In the genomic region with DNA sequence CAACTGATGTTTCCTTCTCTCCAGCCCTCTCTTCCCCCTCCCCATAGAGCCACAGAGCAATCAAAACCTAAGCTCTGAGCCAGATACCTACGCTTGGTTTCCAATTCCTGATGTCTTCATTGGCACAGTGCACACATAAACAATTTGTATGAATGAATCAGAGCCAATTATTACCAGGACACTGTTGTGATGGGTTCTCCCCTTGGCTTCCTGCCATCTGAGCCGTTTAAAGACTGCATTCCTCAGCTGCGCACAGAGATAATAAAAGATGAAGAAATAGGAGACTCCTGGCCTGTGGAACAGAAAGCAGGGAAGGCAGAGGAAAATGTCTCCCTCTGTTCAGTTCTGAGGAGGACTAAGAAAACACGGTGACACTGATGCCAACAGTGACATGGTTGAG, we compare ENCODE assay signal across 15 mouse cellular contexts. TPM values are rescaled to one million over a fixed set of nuclear protein-coding genes. Genes with fewer than 3 reads are reported as not detected.
DNase-seq lines count a peak whose midpoint lies in the region; ATAC-seq and TF ChIP-seq lines count a peak whose summit lies in the region.
"Had no signal": no experiment of that assay in that cellular context is flagged by ENCODE, and none has a peak within 500 bp of the region (broad histone marks: within the 10 kb centered on the region; RNA-seq: fewer than 3 reads in every experiment).

No protein-coding gene starts in this region.

- no peaks in the 10 kb centered on the region for H3K9me3 ChIP-seq in heart, embryonic 11.5 days (replicated peaks; ENCODE audit: control insufficient read depth, low read length)
- H3K9me3 ChIP-seq in neural tube, embryonic 14.5 days (ENCODE audit: control insufficient read depth, low read length) = no peaks in the 10 kb centered on the region
- H3K9me3 ChIP-seq in forebrain, postnatal 0 days (ENCODE audit: low read length) = no peaks in the 10 kb centered on the region
- H3K9me3 ChIP-seq in lung, postnatal 0 days (ENCODE audit: low read length) = no peaks in the 10 kb centered on the region
- H3K9me3 ChIP-seq: embryonic facial prominence, embryonic 13.5 days; midbrain, embryonic 12.5 days had no signal

- H3K27me3 ChIP-seq in heart, embryonic 11.5 days (ENCODE audit: control insufficient read depth, insufficient read depth, low read length) = no peaks in the 10 kb centered on the region
- H3K27me3 ChIP-seq in neural tube, embryonic 14.5 days (ENCODE audit: control insufficient read depth, insufficient read depth, low read length) = no peaks in the 10 kb centered on the region
- H3K27me3 ChIP-seq in forebrain, postnatal 0 days (ENCODE audit: insufficient read depth, low read length) = no peaks in the 10 kb centered on the region
- H3K27me3 ChIP-seq in lung, postnatal 0 days (replicated peaks; ENCODE audit: insufficient read depth, low read length) = no peaks in the 10 kb centered on the region
- H3K27me3 ChIP-seq in thymus, adult 2 months (ENCODE audit: control insufficient read depth, insufficient read depth, low read length) = no peaks in the 10 kb centered on the region
- H3K27me3 ChIP-seq: embryonic facial prominence, embryonic 13.5 days; midbrain, embryonic 12.5 days had no signal

- TF ChIP-seq POLR2A in thymus, adult 2 months (IDR thresholded peaks at IDR 0.05; ENCODE audit: control insufficient read depth, extremely low read depth, insufficient read depth, low read length, poor library complexity) = no peak

- H3K9ac ChIP-seq in heart, embryonic 11.5 days (ENCODE audit: low read depth, low read length) = no peak overlapping the region
- no peak overlapping the region for H3K9ac ChIP-seq in neural tube, embryonic 14.5 days (replicated peaks; ENCODE audit: low read depth, low read length)
- no peak overlapping the region for H3K9ac ChIP-seq in forebrain, postnatal 0 days
- no peak overlapping the region for H3K9ac ChIP-seq in lung, postnatal 0 days (replicated peaks; ENCODE audit: low read depth)
- H3K9ac ChIP-seq: embryonic facial prominence, embryonic 13.5 days; midbrain, embryonic 12.5 days had no signal

- no peak for TF ChIP-seq CTCF in forebrain, postnatal 0 days (IDR thresholded peaks at IDR 0.05; ENCODE audit: low read depth)
- no peak for TF ChIP-seq CTCF in lung, postnatal 0 days (IDR thresholded peaks at IDR 0.05)
- no peak for TF ChIP-seq CTCF in thymus, adult 2 months (IDR thresholded peaks at IDR 0.05; ENCODE audit: borderline replicate concordance, control insufficient read depth, extremely low read depth, insufficient read depth, low read length, poor library complexity)

- no peak overlapping the region for H3K4me2 ChIP-seq in heart, embryonic 11.5 days
- H3K4me2 ChIP-seq in neural tube, embryonic 14.5 days (ENCODE audit: low read depth, low read length) = no peak overlapping the region
- H3K4me2 ChIP-seq in forebrain, postnatal 0 days (ENCODE audit: low read depth) = no peak overlapping the region
- no peak overlapping the region for H3K4me2 ChIP-seq in lung, postnatal 0 days (replicated peaks; ENCODE audit: low read depth, low read length)
- H3K4me2 ChIP-seq: embryonic facial prominence, embryonic 13.5 days; midbrain, embryonic 12.5 days had no signal

- H3K4me3 ChIP-seq in heart, embryonic 11.5 days (ENCODE audit: low read depth, low read length) = no peak overlapping the region
- no peak overlapping the region for H3K4me3 ChIP-seq in neural tube, embryonic 14.5 days (ENCODE audit: low read depth, low read length)
- no peak overlapping the region for H3K4me3 ChIP-seq in forebrain, postnatal 0 days (ENCODE audit: low read depth, low read length)
- no peak overlapping the region for H3K4me3 ChIP-seq in lung, postnatal 0 days (ENCODE audit: low read depth, low read length)
- no peak overlapping the region for H3K4me3 ChIP-seq in thymus, adult 2 months (ENCODE audit: control insufficient read depth, insufficient read depth, low read length)
- H3K4me3 ChIP-seq: embryonic facial prominence, embryonic 13.5 days; heart, adult 2 months; midbrain, embryonic 12.5 days had no signal

- H3K4me1 ChIP-seq in heart, embryonic 11.5 days (ENCODE audit: control insufficient read depth, insufficient read depth, low read length) = no peaks in the 10 kb centered on the region
- H3K4me1 ChIP-seq in neural tube, embryonic 14.5 days (ENCODE audit: control insufficient read depth, insufficient read depth, low read length) = no peaks in the 10 kb centered on the region
- peaks cover 3% of the 10 kb centered on the region; the same call in 1 of the 2 replicates for H3K4me1 ChIP-seq in forebrain, postnatal 0 days (ENCODE audit: insufficient read depth)
- H3K4me1 ChIP-seq in lung, postnatal 0 days (ENCODE audit: insufficient read depth, low read depth, low read length) = no peaks in the 10 kb centered on the region
- H3K4me1 ChIP-seq in thymus, adult 2 months (replicated peaks; ENCODE audit: control insufficient read depth, insufficient read depth, low read length) = no peaks in the 10 kb centered on the region
- H3K4me1 ChIP-seq: midbrain, embryonic 12.5 days had no signal

- no peaks in the 10 kb centered on the region for H3K36me3 ChIP-seq in heart, embryonic 11.5 days (ENCODE audit: control insufficient read depth, insufficient read depth, low read length)
- no peaks in the 10 kb centered on the region for H3K36me3 ChIP-seq in neural tube, embryonic 14.5 days (ENCODE audit: control insufficient read depth, insufficient read depth, low read length)
- no peaks in the 10 kb centered on the region for H3K36me3 ChIP-seq in forebrain, postnatal 0 days (ENCODE audit: insufficient read depth)
- no peaks in the 10 kb centered on the region for H3K36me3 ChIP-seq in lung, postnatal 0 days (ENCODE audit: insufficient read depth, low read length)
- no peaks in the 10 kb centered on the region for H3K36me3 ChIP-seq in thymus, adult 2 months (ENCODE audit: control insufficient read depth, insufficient read depth, low read length)
- H3K36me3 ChIP-seq: embryonic facial prominence, embryonic 13.5 days; midbrain, embryonic 12.5 days had no signal

- WGBS in heart, embryonic 11.5 days (ENCODE audit: insufficient replicate concordance) = 66% methylated on average over 4 of the region's 4 CpGs
- WGBS in neural tube, embryonic 14.5 days = 30% methylated on average over 4 of the region's 4 CpGs
- WGBS in forebrain, postnatal 0 days = 18% methylated on average over 4 of the region's 4 CpGs
- WGBS in lung, postnatal 0 days = 28% methylated on average over 4 of the region's 4 CpGs
- WGBS in thymus, adult 2 months = 78% methylated on average over 4 of the region's 4 CpGs

- H3K27ac ChIP-seq in heart, embryonic 11.5 days (ENCODE audit: low read depth, low read length) = no peak overlapping the region
- no peak overlapping the region for H3K27ac ChIP-seq in neural tube, embryonic 14.5 days (ENCODE audit: low read depth, low read length)
- no peak overlapping the region for H3K27ac ChIP-seq in forebrain, postnatal 0 days (ENCODE audit: low read depth, low read length)
- H3K27ac ChIP-seq in lung, postnatal 0 days (ENCODE audit: low read length) = no peak overlapping the region
- no peak overlapping the region for H3K27ac ChIP-seq in thymus, adult 2 months (ENCODE audit: control insufficient read depth, insufficient read depth, low read length)
- H3K27ac ChIP-seq: embryonic facial prominence, embryonic 13.5 days; heart, adult 2 months; midbrain, embryonic 12.5 days had no signal

- no peak for ATAC-seq in heart, embryonic 11.5 days (replicated peaks; ENCODE audit: insufficient number of reproducible peaks, low FRiP score, low TSS enrichment)
- ATAC-seq in neural tube, embryonic 14.5 days (ENCODE audit: low read depth) = peak; percentile 66; the same call in 1 of the 2 replicates
- ATAC-seq in forebrain, postnatal 0 days = peak; percentile 58; the same call in 1 of the 2 replicates
- no peak for ATAC-seq in lung, postnatal 0 days
- ATAC-seq: inflammation-experienced regulatory T-cells, adult 6 months had no signal

- no peak for TF ChIP-seq EP300 in lung, postnatal 0 days (IDR thresholded peaks at IDR 0.05)

- peak; percentile 77 for DNase-seq in heart, adult 11 months
- no peak for DNase-seq in neural tube, embryonic 10.5 days (ENCODE audit: extremely low spot score, low spot score)
- peak; percentile 52 for DNase-seq in forebrain, postnatal 0 days
- peak; percentile 19 for DNase-seq in lung, postnatal 0 days (ENCODE audit: low spot score)
- no peak for DNase-seq in thymus, adult 2 months
- DNase-seq: heart, adult 2 months; thymus, postnatal 14 days had no signal

RNA-seq across cellular contexts. Expression of a gene that starts 25.6 kb away (rescaled TPM):
- not detected in 2 replicates for polyA plus RNA-seq in heart, embryonic 11.5 days (2014; fragmentation: Nextera tagmentation; extraction: Ambion mirVana)
- not detected in 2 replicates for polyA plus RNA-seq in neural tube, embryonic 14.5 days (2014; fragmentation: Nextera tagmentation; extraction: Ambion mirVana)
- not detected in 2 replicates for total RNA-seq in forebrain, postnatal 0 days (2014; rRNA removed)
- polyA plus RNA-seq in forebrain, postnatal 0 days (2015; fragmentation: Nextera tagmentation; extraction: Ambion mirVana) = not detected in 2 replicates
- not detected in 2 replicates for polyA plus RNA-seq in lung, postnatal 0 days (2015; fragmentation: Nextera tagmentation; extraction: Ambion mirVana)
- polyA plus RNA-seq in thymus, adult 2 months (2012; rRNA removed) = 0.22 and 0.30 TPM in 2 replicates
- total RNA-seq: adrenal gland, postnatal 4 days; heart, adult 2 months had no signal
- polyA plus RNA-seq: embryonic facial prominence, embryonic 13.5 days; heart, adult 2 months; inflammation-experienced regulatory T-cells, adult 6 months; limb, embryonic 11.5 days; midbrain, embryonic 12.5 days; small intestine, adult 2 months had no signal

Comparison
In these comparisons a context has a peak if more than half of its experiments do, and no peak if none do; other contexts are left out.
1. DNase-seq: peak in heart, adult 11 months (single experiment), forebrain, postnatal 0 days (single experiment) and lung, postnatal 0 days (single experiment); none in neural tube, embryonic 10.5 days (single experiment) and thymus, adult 2 months (single experiment).
2. ATAC-seq: peak in neural tube, embryonic 14.5 days (single experiment) and forebrain, postnatal 0 days (single experiment); none in heart, embryonic 11.5 days (single experiment) and lung, postnatal 0 days (single experiment).